Mouse (Mus musculus): ENCODE data around the gene Homer1. TPM values are rescaled to one million over a fixed set of nuclear protein-coding genes. Genes with fewer than 3 reads are reported as not detected.

The Homer1 gene
- polyA plus RNA-seq (2017; shearing (Covaris generic)): 1 to 10 TPM; 2.6 to 4.7 TPM

DNA sequence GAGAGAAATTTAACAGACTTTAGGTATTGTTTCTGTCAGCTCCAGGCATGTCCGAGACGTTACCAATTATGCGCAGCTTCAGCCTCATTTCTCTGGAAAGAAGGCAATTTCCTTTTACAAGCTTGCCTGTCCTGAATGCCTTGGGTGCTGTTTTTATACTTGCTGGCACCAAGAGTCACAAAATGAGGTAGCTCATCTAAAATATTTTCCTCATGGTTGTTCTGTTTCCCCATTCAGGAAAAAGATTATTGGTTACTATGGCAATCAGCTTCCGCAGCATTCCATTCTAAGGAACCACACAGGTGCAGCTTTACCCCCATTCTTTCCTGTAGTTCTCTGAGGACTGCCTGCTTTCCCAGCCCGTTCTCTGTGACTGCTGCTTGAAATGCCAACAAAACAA lies at the start of gene Homer1:
Homer1 (plus strand) TSS at position 320 of the 400 bp plus-strand sequence.
- no peak for ATAC-seq

GRCm38 (mm10) chr13:93251732-93252131 lies 47.7 kb upstream of the Homer1 start:
- ATAC-seq: no peak

GRCm38 (mm10) chr13:93252175-93252574 lies 47.3 kb upstream of the Homer1 start:
- no peak for ATAC-seq

DNA sequence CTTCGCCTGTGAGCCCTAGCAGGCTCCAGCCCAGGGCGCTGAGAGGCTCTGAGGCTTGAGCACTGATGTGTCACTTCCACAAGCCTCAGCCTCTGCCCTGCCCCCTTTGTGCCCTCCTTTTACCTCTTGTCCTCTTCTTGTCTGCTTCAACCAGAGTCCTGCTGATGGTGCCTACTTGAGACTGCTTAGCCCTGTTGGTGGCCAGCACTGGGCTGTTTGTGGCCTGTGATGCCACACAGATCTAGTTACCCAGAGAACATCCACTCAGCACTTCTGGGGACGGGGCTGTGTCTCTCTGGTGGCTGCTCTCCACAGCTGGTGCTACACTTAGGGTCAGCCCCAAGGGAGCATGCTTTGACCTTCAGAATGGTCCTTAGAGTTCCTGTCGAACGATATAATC lies 46.5 kb upstream of the Homer1 start:
- ATAC-seq: no peak

DNA sequence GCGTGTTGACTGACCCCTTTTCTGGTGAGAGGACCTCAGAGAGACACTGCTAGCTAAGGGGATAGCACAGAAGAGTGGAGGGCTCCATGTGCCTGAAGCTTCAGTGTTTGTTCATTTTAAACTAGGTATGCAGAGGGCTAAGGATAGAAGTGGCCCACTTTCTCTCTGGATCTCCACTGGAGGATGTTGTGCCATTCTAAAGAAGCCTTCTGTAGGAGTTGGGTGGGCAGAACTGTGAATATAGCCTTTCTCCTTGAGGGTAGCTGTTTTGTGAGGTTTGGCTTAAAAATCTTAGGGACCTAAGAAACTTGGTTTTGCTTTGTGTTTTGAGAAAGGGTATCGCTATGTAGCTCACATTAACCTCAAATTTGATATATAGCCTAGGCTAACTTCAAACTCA lies 32.3 kb upstream of the Homer1 start:
- ATAC-seq: no peak

GRCm38 (mm10) chr13:93300581-93300980 lies 1.1 kb downstream of the Homer1 start:
- ATAC-seq: no peak

GRCm38 (mm10) chr13:93301060-93301459 lies 1.6 kb downstream of the Homer1 start:
- ATAC-seq: no peak

GRCm38 (mm10) chr13:93302846-93303562 lies 3.6 kb downstream of the Homer1 start:
- ATAC-seq: peak; percentile 11

GRCm38 (mm10) chr13:93303563-93304250 lies 4.3 kb downstream of the Homer1 start:
- ATAC-seq: peak; percentile 97

GRCm38 (mm10) chr13:93304251-93305001 lies 5.0 kb downstream of the Homer1 start:
- peak; percentile 2 for ATAC-seq

DNA sequence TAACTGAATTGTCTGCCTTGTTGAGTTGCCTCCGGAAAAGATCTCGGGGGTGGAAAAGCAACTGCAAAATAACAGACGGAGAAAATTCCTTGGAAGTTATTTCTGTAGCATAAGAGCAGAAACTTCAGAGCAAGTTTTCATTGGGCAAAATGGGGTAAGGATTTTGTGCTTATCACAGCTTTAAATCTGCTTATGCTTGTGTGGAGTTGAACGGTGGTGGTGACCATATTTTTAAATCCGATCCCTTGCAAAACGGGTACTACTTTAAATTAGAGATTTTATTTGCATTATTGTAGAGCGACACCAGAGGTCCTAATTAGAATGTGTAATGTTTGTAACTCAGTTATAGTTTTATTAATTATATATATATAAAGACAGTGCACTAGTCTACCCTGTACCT lies 5.7 kb downstream of the Homer1 start:
- ATAC-seq: no peak

GRCm38 (mm10) chr13:93305636-93306035 lies 6.2 kb downstream of the Homer1 start:
- ATAC-seq: no peak

GRCm38 (mm10) chr13:93306545-93306944 lies 7.1 kb downstream of the Homer1 start:
- ATAC-seq: no peak

- ATAC-seq: no peak
Observed at GRCm38 (mm10) chr13:93307700-93308099, 8.3 kb downstream of the Homer1 start.

DNA sequence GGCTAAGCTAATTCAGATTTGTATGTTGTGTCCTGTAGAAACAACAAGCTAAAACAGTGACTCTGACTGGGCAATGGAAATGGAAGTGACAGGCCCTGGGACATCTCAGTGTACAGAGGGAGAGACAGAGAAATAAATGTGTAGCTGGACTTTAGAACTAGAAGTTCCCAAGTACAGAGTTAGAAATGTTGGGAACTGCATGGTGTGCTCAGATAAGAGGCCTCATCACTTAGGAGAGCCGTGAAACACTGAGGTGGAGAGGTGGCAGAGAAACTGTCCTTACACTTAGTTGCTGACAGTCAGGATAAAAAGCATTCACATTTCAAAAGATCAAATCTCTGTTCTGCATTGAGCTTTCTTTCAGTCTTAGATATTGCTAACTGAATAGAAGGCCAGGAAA lies 9.9 kb downstream of the Homer1 start:
- no peak for ATAC-seq

DNA sequence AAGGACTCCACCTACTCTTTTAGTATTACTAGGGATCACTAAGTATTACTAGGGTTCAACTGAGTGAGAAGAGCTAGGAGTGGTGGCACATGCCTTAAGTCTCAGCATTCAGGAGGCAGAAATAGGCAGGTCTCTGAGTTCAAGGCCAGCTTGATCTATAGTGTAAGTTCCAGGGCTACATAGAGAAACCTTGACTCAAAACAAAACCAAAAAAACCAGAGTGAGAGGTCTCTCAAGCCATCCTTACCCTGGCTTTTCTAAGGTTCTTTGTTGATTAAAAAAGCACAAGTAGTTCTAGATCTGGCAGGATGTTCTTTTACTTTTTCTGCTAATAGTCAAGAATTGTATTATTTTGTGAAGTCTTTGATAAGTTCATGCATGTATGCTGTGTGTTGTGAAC lies 13.1 kb downstream of the Homer1 start:
- no peak for ATAC-seq

DNA sequence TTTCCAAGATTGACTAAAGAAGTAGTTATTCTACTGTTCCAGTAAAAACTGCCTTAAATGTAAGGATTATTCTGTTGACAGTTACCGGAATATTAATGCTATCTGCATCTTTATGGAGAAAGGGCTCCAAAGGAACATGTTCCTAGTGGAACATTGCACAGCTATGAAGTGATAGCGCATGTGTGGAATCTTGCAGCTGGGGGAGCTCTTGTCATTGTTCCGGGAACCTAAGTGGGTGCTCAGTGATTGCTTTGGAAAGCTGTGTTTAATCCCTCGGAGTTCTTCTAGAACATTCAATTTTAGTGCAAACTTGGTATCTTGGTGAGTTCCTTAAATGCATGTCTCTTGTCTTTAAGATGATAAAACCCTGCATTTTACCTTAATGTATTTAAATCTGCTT lies 14.9 kb downstream of the Homer1 start:
- no peak for ATAC-seq

DNA sequence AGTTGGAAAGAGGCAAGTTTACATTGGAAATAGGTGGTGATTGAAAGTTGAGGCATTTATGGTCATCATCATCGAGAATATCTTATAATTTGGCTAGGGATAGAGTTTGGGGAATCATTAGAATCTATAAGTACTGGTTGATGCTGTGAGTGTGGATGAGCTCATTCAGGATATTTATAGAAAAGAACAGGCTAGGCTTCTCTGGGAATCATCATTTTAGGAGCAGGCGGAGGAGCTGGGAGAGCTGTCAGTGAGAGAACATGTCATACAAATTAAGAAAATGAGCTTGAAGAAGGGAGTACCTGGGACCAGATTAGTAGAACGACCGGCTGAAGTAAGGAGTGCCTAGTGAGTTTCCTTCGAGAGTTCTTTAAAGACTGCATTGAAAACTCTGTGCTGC lies 20.7 kb downstream of the Homer1 start:
- ATAC-seq: no peak

DNA sequence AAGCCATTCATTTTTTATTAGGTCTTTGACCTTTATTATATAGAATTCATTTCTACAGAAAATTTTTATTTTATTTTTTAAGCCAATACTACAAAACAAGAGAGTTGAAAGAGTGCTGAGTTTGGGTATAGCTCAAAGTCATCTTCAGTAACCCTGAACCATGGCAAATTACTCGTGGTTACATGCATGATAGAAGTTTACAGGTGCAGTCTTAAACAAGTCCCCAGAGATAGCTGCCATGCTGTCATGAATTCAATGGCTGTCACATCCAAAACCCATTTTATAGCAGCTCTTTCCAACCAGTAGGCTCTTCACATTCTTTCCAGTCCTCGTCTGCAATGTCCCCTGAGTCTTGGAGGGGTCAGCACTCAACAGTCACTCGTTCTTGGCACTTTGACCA lies 26.9 kb downstream of the Homer1 start:
- no peak for ATAC-seq

DNA sequence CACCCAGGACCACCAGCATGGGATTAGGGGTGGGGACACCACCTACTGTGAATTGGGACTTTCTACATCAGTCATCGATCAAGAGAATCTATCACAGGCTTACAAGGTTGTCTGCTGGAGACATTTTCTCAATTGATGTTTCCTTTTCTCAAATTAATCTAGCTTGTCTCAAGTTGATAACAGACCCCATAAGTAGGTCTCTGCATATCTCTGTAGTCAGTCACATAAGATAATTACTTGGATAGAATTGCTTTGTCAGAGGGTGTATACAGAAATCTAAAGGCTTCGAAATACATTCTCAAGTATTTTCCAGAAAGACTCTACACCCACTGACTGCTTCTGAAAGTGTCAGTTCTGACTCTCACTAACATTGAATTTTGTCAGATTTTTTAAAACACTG lies 32.3 kb downstream of the Homer1 start:
- ATAC-seq: peak; percentile 13

DNA sequence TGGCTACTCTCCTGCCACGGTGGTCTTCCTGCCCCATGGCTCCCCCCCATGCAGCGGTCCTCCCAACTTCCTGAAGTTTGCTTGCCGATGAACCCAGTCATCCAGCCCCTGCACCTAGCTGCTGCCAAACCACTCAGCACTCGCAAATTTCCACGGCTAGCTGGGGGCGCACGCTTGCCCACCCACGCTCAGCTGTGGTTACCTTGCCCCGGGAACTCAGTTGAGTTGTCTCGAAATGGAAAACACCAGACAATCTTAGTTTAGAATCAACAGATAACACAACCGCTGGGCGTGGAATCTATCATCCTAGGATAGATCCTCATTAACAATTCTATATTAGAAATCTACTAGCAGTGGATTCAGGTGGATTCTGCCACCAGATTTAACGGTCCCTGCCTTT lies 33.1 kb downstream of the Homer1 start:
- peak; percentile 54 for ATAC-seq

GRCm38 (mm10) chr13:93335337-93335736 lies 35.9 kb downstream of the Homer1 start:
- no peak for ATAC-seq

- ATAC-seq: peak; percentile 69
Observed at GRCm38 (mm10) chr13:93338394-93338793, 39.0 kb downstream of the Homer1 start.

Data from activated CD4-positive, CD25-positive, alpha-beta regulatory T cell, adult 4 months (primary cell).